Mouse (Mus musculus): ENCODE data around the gene Myoc. TPM values are rescaled to one million over a fixed set of nuclear protein-coding genes. Genes with fewer than 3 reads are reported as not detected.

The Myoc gene
- polyA plus RNA-seq, 1 experiment = not detected

GRCm38 (mm10) chr1:162636516-162636915 is 2.4 kb upstream of the Myoc start:
- Histone ChIP-seq H3K4me3 (no peak overlapping the region), H3ac (ENCODE audit: control insufficient read depth, insufficient read length) (no peak overlapping the region), H3K36me3 (ENCODE audit: control insufficient read depth, insufficient read depth) (no peaks in the 10 kb centered on the region), H3K27me3 (ENCODE audit: control insufficient read depth, insufficient read depth, insufficient read length) (peaks cover 9% of the 10 kb centered on the region), H3K4me2 (ENCODE audit: low read depth) (no peak overlapping the region), H3K79me2 (ENCODE audit: control insufficient read depth, insufficient read depth) (no peaks in the 10 kb centered on the region)
- TF ChIP-seq TCF12 (IDR thresholded peaks at IDR 0.05; ENCODE audit: insufficient read depth, poor library complexity, severe bottlenecking) = no peak
- TF ChIP-seq E2F4 (IDR thresholded peaks at IDR 0.05; ENCODE audit: insufficient read depth) = no peak
- no peak for TF ChIP-seq MAX (IDR thresholded peaks at IDR 0.05; ENCODE audit: low read depth)
- TF ChIP-seq MYOG (IDR thresholded peaks at IDR 0.05; ENCODE audit: control insufficient read depth in 1 of 3, insufficient read depth in 1 of 3, insufficient read length in 2 of 3, low read depth in 2 of 3) = no peak
- TF ChIP-seq POLR2AphosphoS2 (IDR thresholded peaks at IDR 0.05; ENCODE audit: insufficient read length, low read depth) = no peak

GRCm38 (mm10) chr1:162638535-162638934 is 420 bp upstream of the Myoc start:
- Histone ChIP-seq H3K27me3 (ENCODE audit: control insufficient read depth, insufficient read depth, insufficient read length) (peaks cover 9% of the 10 kb centered on the region), H3K79me2 (ENCODE audit: control insufficient read depth, insufficient read depth) (no peaks in the 10 kb centered on the region), H3K4me3 (no peak overlapping the region), H3K4me2 (ENCODE audit: low read depth) (no peak overlapping the region), H3K36me3 (ENCODE audit: control insufficient read depth, insufficient read depth) (no peaks in the 10 kb centered on the region), H3ac (ENCODE audit: control insufficient read depth, insufficient read length) (no peak overlapping the region)
- TF ChIP-seq MYOG (IDR thresholded peaks at IDR 0.05; ENCODE audit: control insufficient read depth in 1 of 3, insufficient read depth in 1 of 3, insufficient read length in 2 of 3, low read depth in 2 of 3) (no peak), CEBPB (IDR thresholded peaks at IDR 0.05; ENCODE audit: insufficient read depth, poor library complexity, severe bottlenecking) (no peak), REST (IDR thresholded peaks at IDR 0.05; ENCODE audit: insufficient read depth, insufficient read length) (no peak), TCF12 (IDR thresholded peaks at IDR 0.05; ENCODE audit: insufficient read depth, poor library complexity, severe bottlenecking) (no peak), POLR2AphosphoS2 (IDR thresholded peaks at IDR 0.05; ENCODE audit: insufficient read length, low read depth) (no peak), USF1 (IDR thresholded peaks at IDR 0.05; ENCODE audit: low read depth) (no peak)

- no peak for TF ChIP-seq POLR2A (IDR thresholded peaks at IDR 0.05; ENCODE audit: insufficient read length, low read depth)
- no peak for TF ChIP-seq MYOG (IDR thresholded peaks at IDR 0.05; ENCODE audit: control insufficient read depth in 1 of 3, insufficient read depth in 1 of 3, insufficient read length in 2 of 3, low read depth in 2 of 3)
- TF ChIP-seq E2F4 (IDR thresholded peaks at IDR 0.05; ENCODE audit: insufficient read depth) = no peak
- TF ChIP-seq CEBPB (IDR thresholded peaks at IDR 0.05; ENCODE audit: insufficient read depth, poor library complexity, severe bottlenecking) = no peak
- no peak for TF ChIP-seq POLR2AphosphoS2 (IDR thresholded peaks at IDR 0.05; ENCODE audit: insufficient read length, low read depth)
- no peak for TF ChIP-seq REST (IDR thresholded peaks at IDR 0.05; ENCODE audit: insufficient read depth, insufficient read length)
- TF ChIP-seq TCF12 (IDR thresholded peaks at IDR 0.05; ENCODE audit: insufficient read depth, poor library complexity, severe bottlenecking) = no peak
- no peak for TF ChIP-seq MAX (IDR thresholded peaks at IDR 0.05; ENCODE audit: low read depth)
- TF ChIP-seq SRF (IDR thresholded peaks at IDR 0.05; ENCODE audit: control insufficient read depth, insufficient read length, low read depth) = no peak
- TF ChIP-seq TCF3 (IDR thresholded peaks at IDR 0.05; ENCODE audit: insufficient read length, low read depth) = no peak
- TF ChIP-seq USF1 (IDR thresholded peaks at IDR 0.05; ENCODE audit: low read depth) = no peak
- no peak for TF ChIP-seq MYOD1 (IDR thresholded peaks at IDR 0.05; ENCODE audit: control insufficient read depth in 1 of 3, insufficient read length in 2 of 3, low read depth in 2 of 3)
- Histone ChIP-seq H3K79me2 (ENCODE audit: control insufficient read depth, insufficient read depth) (no peaks in the 10 kb centered on the region), H3K4me2 (ENCODE audit: low read depth) (no peak overlapping the region), H3K36me3 (ENCODE audit: control insufficient read depth, insufficient read depth) (no peaks in the 10 kb centered on the region), H3K27me3 (ENCODE audit: control insufficient read depth, insufficient read depth, insufficient read length) (peaks cover 9% of the 10 kb centered on the region), H3K4me3 (no peak overlapping the region), H3ac (ENCODE audit: control insufficient read depth, insufficient read length) (no peak overlapping the region)
Measured at GRCm38 (mm10) chr1:162639861-162640260, 906 bp downstream of the Myoc start.

GRCm38 (mm10) chr1:162642591-162642990 is 3.6 kb downstream of the Myoc start:
- H3K27me3 ChIP-seq (ENCODE audit: control insufficient read depth, insufficient read depth, insufficient read length) = peaks cover 9% of the 10 kb centered on the region
- no peak overlapping the region for H3K4me3 ChIP-seq
- no peak overlapping the region for H3K4me2 ChIP-seq (ENCODE audit: low read depth)
- no peaks in the 10 kb centered on the region for H3K79me2 ChIP-seq (ENCODE audit: control insufficient read depth, insufficient read depth)
- no peaks in the 10 kb centered on the region for H3K36me3 ChIP-seq (ENCODE audit: control insufficient read depth, insufficient read depth)
- no peak for TF ChIP-seq USF1 (IDR thresholded peaks at IDR 0.05; ENCODE audit: low read depth)
- no peak overlapping the region for H3ac ChIP-seq (ENCODE audit: control insufficient read depth, insufficient read length)

- Histone ChIP-seq H3K36me3 (ENCODE audit: control insufficient read depth, insufficient read depth) (no peaks in the 10 kb centered on the region), H3K4me3 (no peak overlapping the region), H3K79me2 (ENCODE audit: control insufficient read depth, insufficient read depth) (no peaks in the 10 kb centered on the region), H3K4me2 (ENCODE audit: low read depth) (no peak overlapping the region), H3ac (ENCODE audit: control insufficient read depth, insufficient read length) (no peak overlapping the region), H3K27me3 (ENCODE audit: control insufficient read depth, insufficient read depth, insufficient read length) (peaks cover 12% of the 10 kb centered on the region)
- TF ChIP-seq MAX (IDR thresholded peaks at IDR 0.05; ENCODE audit: low read depth) = no peak
- TF ChIP-seq USF1 (IDR thresholded peaks at IDR 0.05; ENCODE audit: low read depth) = peak; percentile 77
Measured at GRCm38 (mm10) chr1:162643752-162644151, 4.8 kb downstream of the Myoc start.

GRCm38 (mm10) chr1:162646083-162646686 is 7.2 kb downstream of the Myoc start:
- H3K4me2 ChIP-seq (ENCODE audit: low read depth) = no peak overlapping the region
- H3K36me3 ChIP-seq (ENCODE audit: control insufficient read depth, insufficient read depth) = no peaks in the 10 kb centered on the region
- peaks cover 7% of the 10 kb centered on the region for H3K27me3 ChIP-seq (ENCODE audit: control insufficient read depth, insufficient read depth, insufficient read length)
- H3K4me3 ChIP-seq = no peak overlapping the region
- no peak overlapping the region for H3ac ChIP-seq (ENCODE audit: control insufficient read depth, insufficient read length)
- no peaks in the 10 kb centered on the region for H3K79me2 ChIP-seq (ENCODE audit: control insufficient read depth, insufficient read depth)
- TF ChIP-seq POLR2A (IDR thresholded peaks at IDR 0.05; ENCODE audit: insufficient read length, low read depth) = no peak
- TF ChIP-seq REST (IDR thresholded peaks at IDR 0.05; ENCODE audit: insufficient read depth, insufficient read length) = no peak
- no peak for TF ChIP-seq MYOD1 (IDR thresholded peaks at IDR 0.05; ENCODE audit: control insufficient read depth in 1 of 3, insufficient read length in 2 of 3, low read depth in 2 of 3)
- no peak for TF ChIP-seq POLR2AphosphoS2 (IDR thresholded peaks at IDR 0.05; ENCODE audit: insufficient read length, low read depth)
- no peak for TF ChIP-seq MAX (IDR thresholded peaks at IDR 0.05; ENCODE audit: low read depth)
- TF ChIP-seq SRF (IDR thresholded peaks at IDR 0.05; ENCODE audit: control insufficient read depth, insufficient read length, low read depth) = no peak
